Mouse (Mus musculus): ENCODE measurements around the gene Dcaf12l1. TPM values are rescaled to one million over a fixed set of nuclear protein-coding genes. Genes with fewer than 3 reads are reported as not detected.

The Dcaf12l1 gene
- polyA plus RNA-seq (2015; fragmentation: Illumina TruSeq; extraction: RNeasy Lipid Tissue Mini Kit (QIAGEN cat#74804); ENCODE audit: insufficient read depth, low read depth, low replicate concordance), result 0.76 TPM

DNA sequence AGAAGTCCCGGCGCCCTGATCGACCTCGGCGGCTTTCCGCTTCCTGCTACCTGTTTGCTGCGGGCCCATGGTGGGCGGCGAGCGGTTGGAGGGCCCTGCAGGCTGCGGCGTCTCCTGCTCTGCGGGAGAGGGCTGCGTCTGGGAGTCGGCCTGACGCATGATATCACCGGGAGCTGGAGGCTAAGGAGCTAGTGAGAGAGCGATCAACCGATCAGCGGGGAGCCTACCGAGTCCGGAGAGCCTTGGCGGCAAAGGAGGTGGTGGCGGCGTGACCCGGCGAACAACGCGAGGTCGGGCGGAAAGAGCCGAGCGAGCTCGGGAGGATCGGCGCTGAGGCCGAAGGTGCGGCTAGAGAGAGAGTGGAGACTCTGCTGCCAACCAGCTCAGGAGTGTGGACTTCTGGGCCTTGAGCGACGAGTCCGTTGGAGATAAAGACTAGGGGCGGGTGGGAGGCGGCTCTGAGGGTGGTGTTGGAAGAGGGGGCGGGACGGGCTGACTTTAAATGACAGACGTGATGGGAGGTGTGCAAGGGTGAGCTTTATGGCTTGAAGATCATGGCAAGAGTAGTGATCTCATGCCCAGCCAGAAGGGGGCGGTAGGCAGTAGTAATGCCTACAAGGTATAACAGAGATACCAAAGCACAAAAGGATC lies at the start of gene Dcaf12l1:
Dcaf12l1 (minus strand) TSS at position 437 of the 651 bp plus-strand sequence.

Data from pancreas, adult 10 weeks (tissue).